Mouse (Mus musculus): ENCODE results near the gene Ppp1r2.
A peak's percentile ranks its signal among the peaks of the same experiment; 100 is the strongest.

- TF ChIP-seq CTCF (IDR thresholded peaks at IDR 0.05; ENCODE audit: low read depth, low read length) (peak; percentile 15; the same call in 1 of the 2 replicates), POLR2A (IDR thresholded peaks at IDR 0.05; ENCODE audit: extremely low read depth, insufficient read depth, low read length) (peak; percentile 89)
These were observed at the start of gene Ppp1r2 for GRCm38 (mm10) chr16:31274674-31275460.
